Mouse (Mus musculus): ENCODE results near the gene Olfr850. TPM values are rescaled to one million over a fixed set of nuclear protein-coding genes. Genes with fewer than 3 reads are reported as not detected.

Olfr850 gene
- polyA plus RNA-seq (2015; fragmentation: Nextera tagmentation; extraction: Ambion mirVana), result not detected in 2 replicates

- Histone ChIP-seq H3K9me3 (peaks cover 9% of the 10 kb centered on the region; the same call in 1 of the 2 replicates), H3K4me1 (no peaks in the 10 kb centered on the region), H3K36me3 (no peaks in the 10 kb centered on the region), H3K27ac (no peak within 1 kb of the TSS), H3K27me3 (no peaks in the 10 kb centered on the region), H3K4me2 (no peak within 1 kb of the TSS), H3K9ac (no peak within 1 kb of the TSS), H3K4me3 (no peak within 1 kb of the TSS)
- ATAC-seq (ENCODE audit: insufficient number of reproducible peaks, insufficient read depth, low FRiP score, low TSS enrichment, low read depth), result no peak
These were observed at the start of gene Olfr850 for GRCm38 (mm10) chr9:19478148-19478547. TSS of gene Olfr850 (minus strand) at chr9:19478248.

GRCm38 (mm10) chr9:19492995-19493394 lies 14.9 kb upstream of the Olfr850 start, which contains the start of gene Olfr851:
TSS of gene Olfr851 (plus strand) at chr9:19493295.
- no peak within 1 kb of the TSS for H3K27ac ChIP-seq
- peaks cover 7% of the 10 kb centered on the region; the same call in 1 of the 2 replicates for H3K9me3 ChIP-seq
- no peaks in the 10 kb centered on the region for H3K27me3 ChIP-seq
- H3K4me3 ChIP-seq, result no peak within 1 kb of the TSS
- H3K4me2 ChIP-seq, result no peak within 1 kb of the TSS
- H3K9ac ChIP-seq, result no peak within 1 kb of the TSS
- no peak for ATAC-seq (ENCODE audit: insufficient number of reproducible peaks, insufficient read depth, low FRiP score, low TSS enrichment, low read depth)
- no peaks in the 10 kb centered on the region for H3K4me1 ChIP-seq
- H3K36me3 ChIP-seq, result no peaks in the 10 kb centered on the region

DNA sequence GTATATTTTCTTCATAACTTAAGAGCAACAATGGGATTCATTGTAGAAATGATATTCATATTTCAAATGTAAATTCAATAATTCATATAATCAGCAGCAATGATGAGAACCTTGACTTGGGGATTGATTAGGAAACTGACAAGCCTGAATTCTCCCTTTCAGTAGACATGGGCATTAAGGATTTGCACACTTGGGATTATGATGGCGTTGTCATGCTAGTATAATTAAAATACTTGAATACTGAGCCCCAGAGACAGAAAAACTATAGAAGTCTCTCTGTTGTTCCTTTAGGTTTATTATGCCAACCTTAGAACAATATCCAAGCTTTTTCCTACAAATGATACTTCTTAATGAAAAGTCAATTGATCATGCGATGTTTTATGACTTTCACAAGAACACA lies 38.1 kb downstream of the Olfr850 start, which contains the start of gene Olfr849:
Gene Olfr849 (plus strand): TSS at position 301 of the 400 bp plus-strand sequence.
- Histone ChIP-seq H3K36me3 (no peaks in the 10 kb centered on the region), H3K4me3 (no peak within 1 kb of the TSS), H3K9me3 (peaks cover 20% of the 10 kb centered on the region), H3K4me1 (no peaks in the 10 kb centered on the region), H3K9ac (no peak within 1 kb of the TSS), H3K27ac (no peak within 1 kb of the TSS), H3K27me3 (no peaks in the 10 kb centered on the region), H3K4me2 (no peak within 1 kb of the TSS)
- WGBS, result 81% methylated on average over 2 of the region's 2 CpGs
- no peak for ATAC-seq (ENCODE audit: insufficient number of reproducible peaks, insufficient read depth, low FRiP score, low TSS enrichment, low read depth)

Other genes with a start within 250 kb of the Olfr850 start
- gene Olfr843, start 226.3 kb downstream of the Olfr850 start, polyA plus RNA-seq (2015; fragmentation: Nextera tagmentation; extraction: Ambion mirVana), result not detected in 2 replicates
- gene Olfr844, start 161.9 kb downstream of the Olfr850 start, polyA plus RNA-seq (2015; fragmentation: Nextera tagmentation; extraction: Ambion mirVana), result not detected in 2 replicates
- not detected in 2 replicates for gene Olfr845, start 141.8 kb downstream of the Olfr850 start, polyA plus RNA-seq (2015; fragmentation: Nextera tagmentation; extraction: Ambion mirVana)
- gene Olfr846, start 114.2 kb downstream of the Olfr850 start, polyA plus RNA-seq (2015; fragmentation: Nextera tagmentation; extraction: Ambion mirVana), result not detected in 2 replicates
- gene Olfr847, start 99.6 kb downstream of the Olfr850 start, polyA plus RNA-seq (2015; fragmentation: Nextera tagmentation; extraction: Ambion mirVana), result not detected in 2 replicates
- not detected in 2 replicates for gene Olfr849, start 38.0 kb downstream of the Olfr850 start, polyA plus RNA-seq (2015; fragmentation: Nextera tagmentation; extraction: Ambion mirVana)
- gene Olfr851, start 15.0 kb upstream of the Olfr850 start, polyA plus RNA-seq (2015; fragmentation: Nextera tagmentation; extraction: Ambion mirVana), result not detected in 2 replicates
- not detected in 2 replicates for gene Olfr853, start 62.8 kb upstream of the Olfr850 start, polyA plus RNA-seq (2015; fragmentation: Nextera tagmentation; extraction: Ambion mirVana)
- gene Olfr854, start 89.1 kb upstream of the Olfr850 start, polyA plus RNA-seq (2015; fragmentation: Nextera tagmentation; extraction: Ambion mirVana), result not detected in 2 replicates
- 0.54 TPM in 1 of 2 replicates, not detected in the other for gene Olfr855, start 104.4 kb upstream of the Olfr850 start, polyA plus RNA-seq (2015; fragmentation: Nextera tagmentation; extraction: Ambion mirVana)
- gene Zfp317, start 143.9 kb upstream of the Olfr850 start, polyA plus RNA-seq (2015; fragmentation: Nextera tagmentation; extraction: Ambion mirVana), result 28.5 and 36.0 TPM in 2 replicates
- gene Olfr857, start 231.2 kb upstream of the Olfr850 start, polyA plus RNA-seq (2015; fragmentation: Nextera tagmentation; extraction: Ambion mirVana), result not detected in 2 replicates

Measured in embryonic facial prominence, embryonic 13.5 days (tissue).